Mouse (Mus musculus) CD4-positive, CD25-positive, alpha-beta regulatory T cell, adult 4 months (primary cell): ENCODE data around the gene 6030408B16Rik. TPM values are rescaled to one million over a fixed set of nuclear protein-coding genes. Genes with fewer than 3 reads are reported as not detected.
"Not testable (repeated sequence)": the region's sequence is repeated elsewhere in the genome, so short reads cannot be mapped to it uniquely, and the experiment has no call there.

Experiments used
- ATAC-seq: one replicate; pipeline ENCODE4 v1.8.0; 2017
- polyA plus RNA-seq, 2 experiments: library from polyadenylated mRNA; unstranded; fragments of 100-300 nt; shearing (Covaris generic); gene quantifications; one replicate each; pipeline ENCODE4 v1.2.1; 2017

6030408B16Rik gene
- polyA plus RNA-seq, 2 experiments from 2014 or later: not detected

DNA sequence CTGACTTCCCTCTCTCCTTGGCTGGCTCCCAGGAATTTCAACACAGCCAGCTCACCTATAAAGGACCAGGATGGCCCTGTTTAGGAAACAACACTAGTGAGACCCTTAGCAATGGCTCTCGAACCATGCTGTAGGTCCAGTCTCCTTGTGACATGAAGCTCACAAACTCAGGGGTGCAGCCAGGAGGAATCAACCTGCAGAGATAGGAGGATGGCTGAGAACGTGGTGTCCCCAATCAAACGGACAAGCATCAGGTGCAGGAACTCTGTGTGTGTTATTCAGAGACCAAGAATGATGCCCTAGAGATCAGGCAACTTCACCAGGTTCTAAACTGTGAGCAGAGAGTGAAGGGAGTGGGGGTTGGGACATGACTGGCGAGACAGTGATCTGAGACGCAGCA, 29.1 kb downstream of the 6030408B16Rik start:
- no peak for ATAC-seq

DNA sequence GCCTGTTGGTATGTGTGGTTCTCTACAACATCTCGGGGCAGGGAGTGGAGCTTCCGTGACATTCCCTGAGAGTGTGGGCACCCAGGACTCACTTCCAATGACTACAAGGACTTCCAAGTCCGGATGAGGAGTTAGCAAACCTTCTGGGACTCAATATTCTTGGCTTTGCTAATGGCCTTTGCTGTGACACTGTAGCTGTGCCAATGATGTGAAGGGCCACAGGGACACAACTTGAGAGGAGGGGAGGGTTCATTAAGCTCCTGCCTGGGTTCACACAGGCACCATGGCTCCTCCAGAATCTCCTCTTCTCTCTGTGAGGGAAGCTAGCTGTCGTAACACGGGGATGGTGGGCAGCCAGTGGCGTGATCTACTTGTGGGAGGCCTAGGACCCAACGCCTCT, 29.6 kb downstream of the 6030408B16Rik start:
- ATAC-seq: no peak

DNA sequence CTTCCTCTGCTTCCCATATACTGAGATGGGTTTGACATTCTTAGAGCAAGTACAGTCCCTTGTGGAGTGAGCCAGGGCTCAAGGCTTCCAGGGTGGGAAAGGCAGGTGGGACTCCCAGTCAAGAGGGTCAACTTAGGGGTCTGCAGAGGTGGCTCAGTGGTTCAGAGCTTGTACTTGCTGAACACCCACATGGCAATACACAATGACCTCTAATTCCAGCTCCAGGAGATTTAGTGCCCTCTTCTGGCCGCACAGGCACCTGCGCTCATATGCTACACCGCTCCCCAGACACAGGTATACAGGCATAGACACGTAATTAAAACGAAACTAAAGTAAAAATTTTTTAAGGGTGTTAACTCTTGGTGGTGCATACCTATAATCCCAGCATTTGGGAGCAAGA, 30.5 kb downstream of the 6030408B16Rik start:
- ATAC-seq: no peak

DNA sequence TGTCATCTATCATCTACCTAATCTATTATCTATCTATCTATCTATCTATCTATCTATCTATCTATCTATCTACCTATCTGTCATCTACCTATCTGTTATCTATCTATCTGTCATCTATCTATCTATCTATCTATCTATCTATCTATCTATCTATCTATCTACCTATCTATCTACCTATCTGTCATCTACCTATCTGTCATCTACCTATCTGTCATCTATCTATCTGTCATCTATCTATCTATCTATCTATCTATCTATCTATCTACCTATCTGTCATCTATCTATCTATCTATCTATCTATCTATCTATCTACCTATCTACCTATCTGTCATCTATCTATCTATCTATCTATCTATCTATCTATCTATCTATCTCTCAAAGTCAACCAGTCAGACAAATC, 31.4 kb downstream of the 6030408B16Rik start:
- ATAC-seq: not testable (repeated sequence)

DNA sequence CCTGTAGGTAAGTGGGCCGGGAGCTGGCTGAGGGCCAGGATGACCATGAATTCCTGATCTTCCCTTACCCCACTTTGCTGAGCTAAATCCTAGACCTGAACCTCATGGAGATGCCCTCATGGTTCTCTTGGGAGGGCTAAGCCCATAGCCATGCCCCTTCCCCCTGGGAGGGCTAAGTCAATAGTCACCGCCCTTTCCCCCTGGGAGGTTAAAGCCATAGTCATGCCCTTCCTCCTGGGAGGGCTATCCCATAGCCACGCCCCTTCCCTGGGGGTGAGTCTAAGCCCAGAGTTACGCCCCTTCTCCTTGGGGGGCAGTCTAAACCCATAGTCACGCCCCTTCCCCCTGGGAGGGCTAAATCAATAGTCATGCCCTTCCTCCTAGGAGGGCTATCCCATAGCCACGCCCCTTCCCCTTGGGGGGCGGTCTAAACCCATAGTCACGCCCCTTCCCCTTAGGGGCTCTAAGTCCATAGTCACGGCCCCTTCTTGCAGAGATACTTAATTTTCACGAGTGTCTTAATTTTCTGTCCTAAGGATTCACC, 33.1 kb downstream of the 6030408B16Rik start:
- no peak for ATAC-seq

DNA sequence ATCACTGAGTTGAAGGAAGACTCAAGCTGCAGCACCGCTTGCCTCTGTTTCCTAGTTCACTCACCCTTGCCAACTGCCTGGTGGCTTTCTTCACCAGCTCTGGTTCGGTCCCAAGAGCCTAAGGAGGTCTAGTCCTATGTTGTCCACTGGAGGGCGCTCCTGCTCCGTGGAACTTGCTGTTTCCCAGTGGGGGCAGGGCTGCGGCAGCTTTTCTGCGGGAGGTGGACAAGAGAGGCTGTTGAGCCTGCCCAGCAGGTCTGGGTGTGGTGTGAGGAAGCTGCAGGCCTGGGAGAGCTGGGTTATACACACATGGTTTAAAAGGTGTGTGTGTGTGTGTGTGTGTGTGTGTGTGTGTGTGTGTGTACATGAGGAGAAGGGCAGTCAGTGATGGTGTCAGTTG, 34.3 kb downstream of the 6030408B16Rik start:
- no peak for ATAC-seq

DNA sequence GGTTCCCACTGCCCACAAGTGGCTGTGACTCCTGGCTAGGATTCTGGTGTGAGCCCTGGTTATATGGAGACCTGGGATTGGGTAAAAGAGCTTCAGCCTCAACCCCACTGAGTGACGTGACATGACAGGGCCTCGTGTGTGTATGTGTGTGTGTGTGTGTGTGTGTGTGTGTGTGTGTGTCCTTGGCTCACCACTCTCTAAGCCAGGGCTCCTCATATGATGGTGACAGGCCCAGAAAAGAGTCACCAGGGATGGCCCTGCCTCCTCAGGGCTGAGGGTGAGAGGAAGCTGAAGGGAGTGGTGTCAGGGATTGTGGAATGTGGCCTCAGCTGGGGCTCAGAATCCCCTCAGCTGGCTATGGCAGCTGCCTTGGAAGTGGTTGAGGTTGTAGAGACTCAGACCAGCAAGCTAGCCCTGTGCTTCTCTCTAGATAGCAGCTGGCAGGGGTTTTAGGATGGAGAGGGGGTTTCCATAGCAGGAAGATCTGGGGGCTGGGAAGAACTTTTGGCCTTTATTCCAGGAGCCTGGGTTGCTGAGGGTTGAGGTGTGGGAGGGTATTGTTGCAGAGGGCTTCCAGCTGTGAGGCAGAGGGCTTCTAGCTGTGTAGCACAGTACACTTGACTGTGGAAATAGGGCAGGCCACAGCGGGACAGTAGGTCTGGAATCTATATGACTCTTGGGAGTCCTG, 36.0 kb downstream of the 6030408B16Rik start:
- ATAC-seq: no peak

DNA sequence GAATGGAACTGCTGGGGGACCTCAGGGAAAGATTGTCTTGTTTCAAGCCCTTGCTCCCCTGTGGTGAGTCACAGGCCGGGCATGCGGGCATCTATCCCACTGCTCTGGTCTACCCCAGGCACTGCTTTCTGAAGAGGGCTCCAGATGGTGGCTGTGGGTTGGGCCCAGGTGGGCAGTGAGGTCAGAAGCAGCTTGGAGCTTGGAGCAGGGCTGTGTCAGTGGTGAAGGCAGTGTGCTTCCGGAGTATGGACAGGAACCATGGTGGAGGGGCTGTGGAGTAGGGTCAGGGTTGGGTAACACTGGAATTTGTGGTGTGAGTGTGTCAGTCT, 36.5 kb downstream of the 6030408B16Rik start:
- no peak for ATAC-seq

DNA sequence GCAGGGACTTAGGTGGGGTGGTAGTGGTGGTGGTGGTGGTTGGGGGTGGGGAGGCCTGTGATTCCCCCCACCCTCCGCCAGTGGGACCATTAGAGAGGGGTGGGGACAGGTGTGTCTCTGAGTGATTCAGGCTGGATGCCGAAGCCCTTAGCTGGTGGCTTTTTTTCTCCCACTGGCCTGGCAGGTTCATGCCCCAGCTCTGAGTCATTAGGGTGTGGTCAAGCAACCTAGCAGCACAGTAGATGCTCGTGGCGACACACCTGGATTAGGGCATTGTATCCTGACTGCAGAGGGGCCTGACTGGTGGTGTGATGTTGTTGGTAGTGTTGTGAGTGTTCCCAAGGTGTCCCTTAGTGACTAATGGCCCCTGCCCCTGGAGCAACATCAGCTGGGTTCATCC, 38.1 kb downstream of the 6030408B16Rik start:
- ATAC-seq: no peak

DNA sequence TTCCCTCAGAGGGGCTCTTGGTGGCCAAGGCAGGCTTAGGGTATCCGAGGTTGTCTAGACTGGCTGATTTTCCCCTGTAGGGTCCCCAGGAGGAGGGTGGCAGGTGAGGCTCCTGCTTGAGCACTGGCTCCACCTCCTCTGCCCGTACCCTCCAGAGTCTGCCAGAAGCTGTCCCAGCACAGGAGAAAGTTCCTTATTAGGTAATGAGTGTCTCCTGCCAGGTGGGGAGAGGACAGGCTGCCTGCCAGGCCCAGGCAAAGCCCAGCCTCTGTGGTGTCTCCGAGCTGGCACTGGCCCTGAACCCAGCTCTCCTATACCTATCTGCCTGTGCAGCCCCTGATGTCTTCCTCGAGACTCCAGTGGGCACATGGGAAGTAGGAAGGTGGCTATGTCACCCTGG, 39.4 kb downstream of the 6030408B16Rik start:
- ATAC-seq: no peak

DNA sequence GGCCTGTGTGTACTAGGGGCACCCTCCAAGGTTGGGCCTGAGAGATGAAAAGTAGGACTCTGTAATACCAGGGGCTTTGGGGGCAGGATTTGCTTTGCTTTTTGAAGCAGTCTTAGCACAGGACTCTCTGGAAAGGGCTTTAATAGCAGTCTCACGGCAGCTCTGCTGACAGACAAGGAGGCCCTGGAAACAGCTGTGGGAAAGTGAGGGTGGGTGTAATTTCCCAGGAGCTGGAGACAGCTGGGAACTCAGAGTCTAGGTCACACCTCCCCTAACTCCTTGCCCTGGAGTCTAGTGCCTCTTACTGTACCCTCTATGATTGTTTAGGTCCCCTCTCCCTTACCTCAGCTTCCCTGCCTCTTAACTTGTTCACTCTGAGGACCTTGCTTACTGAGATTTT, 40.2 kb downstream of the 6030408B16Rik start:
- no peak for ATAC-seq

DNA sequence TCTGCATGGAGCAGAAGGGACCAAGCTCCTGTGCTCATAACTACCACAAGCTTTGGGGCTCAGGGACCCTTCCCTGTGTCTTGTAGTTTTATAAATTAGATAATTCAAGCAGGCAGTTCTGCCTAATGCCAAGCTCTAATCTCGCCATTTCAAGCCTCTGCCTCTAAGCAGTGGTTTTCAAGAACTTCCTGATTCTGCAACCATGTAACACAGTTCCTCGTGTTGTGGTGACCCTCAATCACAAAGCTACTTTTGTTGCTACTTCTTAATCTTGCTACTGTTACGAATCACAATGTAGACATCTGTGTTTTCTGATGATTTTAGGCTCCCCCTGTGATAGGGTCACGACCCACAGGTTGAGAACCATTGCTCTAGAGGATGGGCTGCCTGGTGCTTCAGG, 40.6 kb downstream of the 6030408B16Rik start:
- ATAC-seq: no peak

DNA sequence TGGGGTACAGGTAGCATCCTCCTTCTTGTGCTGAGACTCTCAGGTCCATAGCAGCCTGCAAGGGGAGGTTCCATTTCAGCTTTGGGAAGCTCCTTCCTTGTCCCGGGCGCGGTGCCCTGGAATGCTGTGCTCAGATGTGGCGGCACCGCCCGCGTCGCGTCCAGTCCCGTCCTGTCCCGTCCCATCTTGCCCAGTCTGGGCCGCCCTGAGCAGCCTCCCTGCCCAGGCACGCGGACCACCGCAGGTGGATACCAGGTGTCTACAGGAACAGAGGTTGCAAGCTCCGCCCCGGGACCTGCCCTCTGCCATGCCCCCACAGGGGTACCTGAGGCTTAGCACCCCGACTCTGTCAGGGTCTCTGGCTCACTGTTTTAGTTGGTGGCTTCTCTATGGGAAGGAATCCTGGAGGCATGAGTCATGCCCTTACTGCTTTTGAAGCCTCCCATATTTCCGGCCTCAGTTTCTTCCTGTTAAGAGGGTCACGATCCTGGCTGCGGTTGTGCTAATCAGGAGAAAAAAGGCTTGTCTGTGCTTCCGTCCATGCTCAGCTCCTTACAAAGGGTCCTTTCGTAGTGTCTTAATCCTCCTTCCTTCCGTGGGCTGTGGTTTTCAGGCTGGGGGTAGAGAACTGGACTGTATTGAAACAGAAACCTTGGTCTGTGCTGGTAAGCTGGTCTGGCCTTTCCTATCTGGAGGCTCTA, 43.6 kb downstream of the 6030408B16Rik start:
- no peak for ATAC-seq

DNA sequence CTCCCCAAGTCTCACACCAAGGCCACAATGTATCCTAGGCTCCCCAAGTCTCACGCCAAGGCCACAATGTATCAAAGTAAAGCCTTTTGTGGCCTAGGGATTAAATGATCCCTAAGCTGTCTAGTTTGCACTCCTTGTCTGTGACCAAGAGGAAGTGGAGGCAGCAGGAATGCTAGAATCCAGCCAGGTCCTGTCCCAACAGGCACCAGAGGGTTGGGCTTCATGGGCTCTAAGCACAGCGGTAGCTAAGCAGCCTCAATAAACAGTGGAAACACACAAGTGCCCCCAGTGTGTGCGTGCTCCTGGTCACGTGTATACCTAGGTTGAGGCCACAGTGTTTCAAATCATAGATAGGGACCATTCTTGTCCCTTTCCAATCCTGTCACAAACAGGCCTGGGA, 45.3 kb downstream of the 6030408B16Rik start:
- no peak for ATAC-seq

DNA sequence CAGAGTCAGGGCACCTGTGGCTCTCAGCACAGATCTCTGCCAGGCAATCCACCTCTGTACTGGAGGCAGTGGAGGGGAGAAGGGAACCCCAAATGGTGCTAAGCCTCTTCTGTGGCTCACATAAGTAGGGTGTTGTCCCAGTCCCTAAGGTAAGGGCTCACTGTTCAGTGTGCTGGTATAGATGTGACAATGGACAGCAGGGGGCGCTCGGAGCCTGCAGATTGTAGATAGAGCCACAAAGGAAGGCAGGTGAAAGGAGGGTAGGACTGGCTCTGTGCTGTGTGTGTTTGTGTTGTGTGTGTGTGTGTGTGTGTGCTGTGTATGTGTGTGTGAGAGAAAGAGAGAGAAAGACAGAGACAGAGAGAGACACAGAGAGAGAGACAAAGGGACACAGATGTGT, 46.5 kb downstream of the 6030408B16Rik start:
- peak; percentile 57 for ATAC-seq

DNA sequence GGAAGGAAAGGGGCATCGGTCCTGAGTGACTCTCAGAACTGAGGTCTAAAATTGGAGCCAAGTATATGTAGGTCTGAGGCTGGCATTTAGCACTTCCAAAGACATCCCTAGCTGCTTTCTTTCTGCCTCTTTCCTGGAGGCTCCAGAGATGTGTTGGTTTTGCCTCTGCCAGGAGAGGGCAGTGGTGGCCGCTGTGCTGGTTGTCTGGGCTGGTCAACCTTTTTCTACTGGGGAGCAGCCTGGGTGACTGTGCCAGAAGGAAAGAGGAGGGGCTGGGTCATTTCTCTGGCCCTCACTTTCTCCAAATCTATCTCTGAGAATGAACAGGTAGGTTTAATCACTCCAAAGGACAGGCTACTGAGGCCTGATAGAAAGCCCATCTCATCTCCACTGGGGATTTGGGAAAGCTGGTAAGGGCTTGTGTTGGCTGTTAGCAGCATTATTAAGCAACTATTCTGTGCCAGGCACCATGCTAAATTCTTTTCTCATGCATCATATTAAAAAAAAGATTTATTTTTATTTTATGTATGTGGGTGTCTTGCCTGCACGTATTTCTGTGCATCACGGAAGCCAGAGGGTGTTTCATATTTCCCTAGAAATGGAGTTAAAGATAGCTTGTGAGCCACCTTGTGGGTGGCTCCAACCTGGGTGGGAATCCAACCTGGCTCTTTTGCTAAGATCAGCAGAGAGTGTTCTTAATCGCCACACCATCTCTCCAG, 48.9 kb downstream of the 6030408B16Rik start:
- no peak for ATAC-seq

Other genes starting within 250 kb of the 6030408B16Rik start
- gene Gm47841, start 245.8 kb upstream of the 6030408B16Rik start, polyA plus RNA-seq: not detected
- gene Fignl2, start 214.6 kb upstream of the 6030408B16Rik start, polyA plus RNA-seq: not detected
- not detected for gene Ankrd33, start 177.5 kb upstream of the 6030408B16Rik start, polyA plus RNA-seq
- 1 to 10 TPM; 3.8 to 5.2 TPM for gene Acvrl1, start 164.7 kb upstream of the 6030408B16Rik start, polyA plus RNA-seq
- gene Acvr1b, start 119.1 kb upstream of the 6030408B16Rik start, polyA plus RNA-seq: 1 to 10 TPM; 4.0 to 5.4 TPM
- gene Grasp, start 69.0 kb upstream of the 6030408B16Rik start, polyA plus RNA-seq: under 1 TPM in 1 of 2 experiments, not detected in 1; 0.47 TPM
- 100 to 1,000 TPM in 1 of 2 experiments, 10 to 100 TPM in 1; 57.3 to 120 TPM for gene Nr4a1, start 38.9 kb upstream of the 6030408B16Rik start, polyA plus RNA-seq
- gene Atg101, start 8.9 kb upstream of the 6030408B16Rik start, polyA plus RNA-seq: 10 to 100 TPM; 67.8 to 79.0 TPM
- under 1 TPM in 1 of 2 experiments, not detected in 1; 0.22 TPM for gene Krt80, start 77.0 kb downstream of the 6030408B16Rik start, polyA plus RNA-seq
- gene Krt7, start 117.8 kb downstream of the 6030408B16Rik start, polyA plus RNA-seq: under 1 TPM in 1 of 2 experiments, not detected in 1; 0.08 TPM
- gene Krt87, start 145.6 kb downstream of the 6030408B16Rik start, polyA plus RNA-seq: 1 to 10 TPM in 1 of 2 experiments, under 1 TPM in 1; 0.66 to 1.1 TPM
- not detected for gene Krt88, start 154.5 kb downstream of the 6030408B16Rik start, polyA plus RNA-seq
- not detected for gene Krt81, start 170.5 kb downstream of the 6030408B16Rik start, polyA plus RNA-seq
- gene Krt86, start 180.3 kb downstream of the 6030408B16Rik start, polyA plus RNA-seq: not detected
- gene Krt83, start 198.3 kb downstream of the 6030408B16Rik start, polyA plus RNA-seq: 1 to 10 TPM; 3.2 to 7.4 TPM
- not detected for gene Gm49425, start 224.0 kb downstream of the 6030408B16Rik start, polyA plus RNA-seq
- gene Krt84, start 239.6 kb downstream of the 6030408B16Rik start, polyA plus RNA-seq: not detected